Mouse (Mus musculus) liver, postnatal 0 days (tissue): ENCODE results near the gene Kpnb1.

Source experiments
- CTCF ChIP-seq: sonication (generic); IDR thresholded peaks from 2 replicates; pipeline ENCODE4 v1.5.1; 2016; ENCODE audit warnings: antibody characterized with exemption, low read depth
- EP300 ChIP-seq: IDR thresholded peaks from 2 replicates; pipeline ENCODE4 v1.6.1; 2016; ENCODE audit warnings: antibody characterized with exemption, low read depth, mild to moderate bottlenecking

DNA sequence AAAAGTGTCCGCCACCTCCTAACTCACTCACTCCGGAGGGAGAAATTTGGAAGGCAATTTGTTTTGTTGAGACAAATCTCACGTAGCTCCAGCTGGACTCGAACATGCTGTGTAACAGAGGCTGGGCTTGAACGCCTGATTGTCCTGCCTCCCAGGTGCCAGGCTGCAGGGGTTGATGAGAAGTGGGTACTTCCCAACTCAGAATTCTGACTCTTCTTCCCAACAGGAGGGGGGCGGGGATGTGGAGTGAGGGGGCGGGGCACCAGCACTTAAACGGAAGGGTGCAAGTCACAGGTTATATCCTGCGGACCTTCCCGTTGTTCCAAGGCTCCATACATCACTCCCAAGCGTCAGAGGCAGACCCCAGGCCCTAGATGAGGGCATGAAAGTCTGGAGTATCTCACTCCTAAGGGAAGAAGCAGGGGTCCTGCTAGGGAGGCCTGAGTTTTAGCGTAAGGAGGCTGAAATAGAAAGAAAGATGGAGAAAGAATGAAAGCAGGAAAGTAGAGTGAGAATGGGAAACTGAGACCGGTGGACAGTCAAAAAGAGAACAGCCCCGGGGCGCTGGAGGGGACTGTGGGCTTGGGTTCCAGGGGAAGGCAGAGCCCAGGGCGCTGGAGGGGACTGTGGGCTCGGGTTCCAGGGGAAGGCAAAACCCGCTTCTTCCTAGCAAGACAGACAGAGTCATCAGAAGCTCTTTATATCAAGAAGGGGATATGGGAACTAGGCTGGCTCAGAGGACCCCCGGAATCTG lies 60.0 kb downstream of the Kpnb1 start:
- TF ChIP-seq CTCF = no peak
- TF ChIP-seq EP300 = no peak
